ENCODE assay signal across 8 mouse cellular contexts in the genomic region with DNA sequence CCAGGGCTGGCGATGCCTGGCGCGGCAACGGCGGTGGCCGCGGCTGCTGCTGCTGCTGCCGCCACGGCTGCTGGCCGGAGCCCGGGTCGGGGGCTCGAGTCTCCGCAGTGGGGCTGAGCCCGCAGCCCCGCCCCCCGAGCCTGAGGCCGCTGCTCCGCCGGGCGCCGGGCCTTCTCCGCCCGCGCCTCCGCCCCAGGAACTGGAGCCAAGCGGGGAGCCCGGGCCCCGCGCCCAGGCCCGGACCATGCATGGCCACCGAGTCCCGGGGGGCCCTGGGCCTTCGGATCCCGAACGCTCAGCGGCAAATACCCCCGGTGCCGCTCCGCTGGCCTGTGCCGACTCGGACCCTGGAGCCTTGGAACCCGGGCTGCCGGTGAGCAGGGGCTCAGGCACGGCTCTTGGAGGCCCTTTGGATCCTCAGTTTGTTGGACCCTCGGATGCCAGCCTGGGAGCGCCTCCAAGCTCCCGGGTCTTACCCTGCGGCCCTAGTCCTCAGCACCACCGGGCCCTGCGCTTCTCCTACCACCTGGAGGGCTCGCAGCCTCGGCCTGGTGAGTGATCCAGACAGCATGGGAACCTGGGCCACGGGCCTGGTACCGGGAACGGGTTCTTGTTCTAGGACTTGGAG. TPM values are rescaled to one million over a fixed set of nuclear protein-coding genes. Genes with fewer than 3 reads are reported as not detected.
DNase-seq lines count a peak whose midpoint lies in the region; ATAC-seq and TF ChIP-seq lines count a peak whose summit lies in the region.

No protein-coding gene starts in this region.

- H3K9ac ChIP-seq in midbrain, embryonic 13.5 days (replicated peaks): peak overlapping the region; percentile 84

- peak; percentile 71 for ATAC-seq in midbrain, embryonic 13.5 days

- H3K4me2 ChIP-seq in midbrain, embryonic 13.5 days (replicated peaks): peak overlapping the region; percentile 69

- H3K9me3 ChIP-seq in midbrain, embryonic 13.5 days: no peaks in the 10 kb centered on the region

- WGBS in lung, adult 2 months: 37% methylated on average over 56 of the region's 56 CpGs
- WGBS in midbrain, embryonic 13.5 days: 38% methylated on average over 41 of the region's 56 CpGs

- intact Hi-C loops in heart, postnatal 14 days (cut with DNase I): loop anchor here (5.0 kb wide), 1 partner anchor 50 kb away; a partner anchor contains a TSS

- H3K27me3 ChIP-seq in midbrain, embryonic 13.5 days: no peaks in the 10 kb centered on the region

- peak overlapping the region; percentile 68 for H3K4me3 ChIP-seq in lung, adult 2 months (replicated peaks; ENCODE audit: extremely low read depth, low read depth, low read length)
- peak overlapping the region; percentile 56 for H3K4me3 ChIP-seq in bone marrow macrophage, adult 2 months (ENCODE audit: insufficient read depth, low read length)
- peak overlapping the region; percentile 84 for H3K4me3 ChIP-seq in embryonic fibroblast, embryonic 13.5 days (ENCODE audit: insufficient read depth, low read length)
- H3K4me3 ChIP-seq in midbrain, embryonic 13.5 days (replicated peaks): peak overlapping the region; percentile 69

- peak; percentile 26 for DNase-seq in lung, adult 2 months
- DNase-seq in lung, postnatal 25 days (ENCODE audit: low spot score): no peak
- peak; percentile 55 to 66 for DNase-seq in heart, postnatal 14 days
- peak; percentile 22 to 60 for DNase-seq in kidney, postnatal 25 days
- no peak for DNase-seq in c-Kit-positive CD71-positive TER-119-positive erythroid progenitor cells, embryonic 14.5 days (ENCODE audit: low spot score)

- no peaks in the 10 kb centered on the region for H3K36me3 ChIP-seq in midbrain, embryonic 13.5 days

- no peak overlapping the region for H3K27ac ChIP-seq in bone marrow macrophage, adult 2 months (ENCODE audit: insufficient read depth, low read depth, low read length)
- peak overlapping the region; percentile 61 for H3K27ac ChIP-seq in embryonic fibroblast, embryonic 13.5 days (ENCODE audit: insufficient read depth, low read length)
- peak overlapping the region; percentile 93 for H3K27ac ChIP-seq in midbrain, embryonic 13.5 days

- TF ChIP-seq CTCF in lung, adult 2 months (IDR thresholded peaks at IDR 0.05; ENCODE audit: insufficient read depth, low read length): no peak
- no peak for TF ChIP-seq CTCF in bone marrow macrophage, adult 2 months (IDR thresholded peaks at IDR 0.05; ENCODE audit: low read depth, low read length)
- TF ChIP-seq CTCF in embryonic fibroblast, embryonic 13.5 days (IDR thresholded peaks at IDR 0.05; ENCODE audit: borderline replicate concordance, insufficient read depth, low read length): no peak

- no peaks in the 10 kb centered on the region for H3K4me1 ChIP-seq in lung, adult 2 months (ENCODE audit: control insufficient read depth, insufficient read depth, low read length)
- H3K4me1 ChIP-seq in bone marrow macrophage, adult 2 months (ENCODE audit: control insufficient read depth, insufficient read depth, low read length): no peaks in the 10 kb centered on the region
- H3K4me1 ChIP-seq in embryonic fibroblast, embryonic 13.5 days (ENCODE audit: control insufficient read depth, insufficient read depth, low read length): no peaks in the 10 kb centered on the region
- peaks cover 29% of the 10 kb centered on the region for H3K4me1 ChIP-seq in midbrain, embryonic 13.5 days (replicated peaks)

- no peak for TF ChIP-seq POLR2A in lung, adult 2 months (IDR thresholded peaks at IDR 0.05; ENCODE audit: borderline replicate concordance, extremely low read depth, low read depth, low read length)
- TF ChIP-seq POLR2A in bone marrow macrophage, adult 2 months (IDR thresholded peaks at IDR 0.05; ENCODE audit: borderline replicate concordance, low read depth, low read length): no peak
- peak; percentile 5; the same call in 1 of the 2 replicates for TF ChIP-seq POLR2A in embryonic fibroblast, embryonic 13.5 days (IDR thresholded peaks at IDR 0.05; ENCODE audit: low read depth, low read length)

RNA-seq across cellular contexts. Expression of a gene that starts 1.6 kb away (rescaled TPM):
- 5.7 and 7.0 TPM in 2 replicates for polyA plus RNA-seq in lung, adult 2 months (2012; rRNA removed)
- 0.24 and 0.34 TPM in 2 replicates for polyA plus RNA-seq in bone marrow macrophage, adult 2 months (2012; ENCODE audit: insufficient read depth, insufficient read length, missing spikeins)
- 20.1 and 25.0 TPM in 2 replicates for polyA plus RNA-seq in embryonic fibroblast, embryonic 13.5 days (2011; ENCODE audit: insufficient read length, low read depth, missing spikeins)
- total RNA-seq in heart, postnatal 14 days (2021): 10 to 100 TPM; 10.5 to 12.2 TPM
- 11.6 and 13.0 TPM in 2 replicates for polyA plus RNA-seq in midbrain, embryonic 13.5 days (2015; fragmentation: Nextera tagmentation; extraction: Ambion mirVana)

RNA-seq across cellular contexts. Expression of a gene that starts 30.4 kb away (rescaled TPM):
- 6.8 and 9.6 TPM in 2 replicates for polyA plus RNA-seq in lung, adult 2 months (2012; rRNA removed)
- polyA plus RNA-seq in bone marrow macrophage, adult 2 months (2012; ENCODE audit: insufficient read depth, insufficient read length, missing spikeins): 11.1 and 11.5 TPM in 2 replicates
- polyA plus RNA-seq in embryonic fibroblast, embryonic 13.5 days (2011; ENCODE audit: insufficient read length, low read depth, missing spikeins): 55.1 and 58.2 TPM in 2 replicates
- total RNA-seq in heart, postnatal 14 days (2021): 10 to 100 TPM; 33.8 to 38.0 TPM
- 74.1 and 80.0 TPM in 2 replicates for polyA plus RNA-seq in midbrain, embryonic 13.5 days (2015; fragmentation: Nextera tagmentation; extraction: Ambion mirVana)

RNA-seq across cellular contexts. Expression of a gene that starts 48.8 kb away (rescaled TPM):
- polyA plus RNA-seq in lung, adult 2 months (2012; rRNA removed): 3.8 and 6.4 TPM in 2 replicates
- 10.4 and 11.5 TPM in 2 replicates for polyA plus RNA-seq in bone marrow macrophage, adult 2 months (2012; ENCODE audit: insufficient read depth, insufficient read length, missing spikeins)
- polyA plus RNA-seq in embryonic fibroblast, embryonic 13.5 days (2011; ENCODE audit: insufficient read length, low read depth, missing spikeins): 25.2 and 29.9 TPM in 2 replicates
- total RNA-seq in heart, postnatal 14 days (2021): 1 to 10 TPM; 8.9 TPM
- polyA plus RNA-seq in midbrain, embryonic 13.5 days (2015; fragmentation: Nextera tagmentation; extraction: Ambion mirVana): 34.8 and 38.3 TPM in 2 replicates

Comparison
In these comparisons a context has a peak if more than half of its experiments do, and no peak if none do; other contexts are left out.
1. DNase-seq: peak in lung, adult 2 months (single experiment), heart, postnatal 14 days (2 of 2) and kidney, postnatal 25 days (2 of 2); none in lung, postnatal 25 days (single experiment) and c-Kit-positive CD71-positive TER-119-positive erythroid progenitor cells, embryonic 14.5 days (single experiment).
2. Peak in every context shown above with its lines, with median percentiles within 50 percentile points of each other: H3K4me3 ChIP-seq.